Mouse (Mus musculus): ENCODE results near the gene Dennd4c. TPM values are rescaled to one million over a fixed set of nuclear protein-coding genes. Genes with fewer than 3 reads are reported as not detected.

Dennd4c gene
- 2.5 TPM for polyA plus RNA-seq (2012; fragmentation: generic; extraction: Trizol)

GRCm38 (mm10) chr4:86748336-86749291 is at the start of gene Dennd4c:
Dennd4c (plus strand) TSS chr4:86748555.
- Histone ChIP-seq H3K4me2 (ENCODE audit: low read depth) (peak within 1 kb of the TSS; percentile 98), H3K27me3 (ENCODE audit: control insufficient read depth, insufficient read depth, insufficient read length) (no peaks in the 10 kb centered on the region), H3K36me3 (ENCODE audit: control insufficient read depth, insufficient read depth) (no peaks in the 10 kb centered on the region), H3ac (ENCODE audit: control insufficient read depth, insufficient read length) (peak within 1 kb of the TSS; percentile 76), H3K4me3 (peak within 1 kb of the TSS; percentile 63), H3K79me2 (ENCODE audit: control insufficient read depth, insufficient read depth) (peaks cover 46% of the 10 kb centered on the region)
- TF ChIP-seq SRF (IDR thresholded peaks at IDR 0.05; ENCODE audit: control insufficient read depth, insufficient read length, low read depth) (no peak), TCF3 (IDR thresholded peaks at IDR 0.05; ENCODE audit: insufficient read length, low read depth) (no peak), REST (IDR thresholded peaks at IDR 0.05; ENCODE audit: insufficient read depth, insufficient read length) (no peak), POLR2AphosphoS2 (IDR thresholded peaks at IDR 0.05; ENCODE audit: insufficient read length, low read depth) (peak; percentile 77), POLR2A (IDR thresholded peaks at IDR 0.05; ENCODE audit: insufficient read length, low read depth) (peak; percentile 63), MYOG (IDR thresholded peaks at IDR 0.05; ENCODE audit: control insufficient read depth in 1 of 3, insufficient read depth in 1 of 3, insufficient read length in 2 of 3, low read depth in 2 of 3) (peak in 1 of 3 experiments; percentile 5), MYOD1 (IDR thresholded peaks at IDR 0.05; ENCODE audit: control insufficient read depth in 1 of 3, insufficient read length in 2 of 3, low read depth in 2 of 3) (peak in 1 of 3 experiments; percentile 13)

DNA sequence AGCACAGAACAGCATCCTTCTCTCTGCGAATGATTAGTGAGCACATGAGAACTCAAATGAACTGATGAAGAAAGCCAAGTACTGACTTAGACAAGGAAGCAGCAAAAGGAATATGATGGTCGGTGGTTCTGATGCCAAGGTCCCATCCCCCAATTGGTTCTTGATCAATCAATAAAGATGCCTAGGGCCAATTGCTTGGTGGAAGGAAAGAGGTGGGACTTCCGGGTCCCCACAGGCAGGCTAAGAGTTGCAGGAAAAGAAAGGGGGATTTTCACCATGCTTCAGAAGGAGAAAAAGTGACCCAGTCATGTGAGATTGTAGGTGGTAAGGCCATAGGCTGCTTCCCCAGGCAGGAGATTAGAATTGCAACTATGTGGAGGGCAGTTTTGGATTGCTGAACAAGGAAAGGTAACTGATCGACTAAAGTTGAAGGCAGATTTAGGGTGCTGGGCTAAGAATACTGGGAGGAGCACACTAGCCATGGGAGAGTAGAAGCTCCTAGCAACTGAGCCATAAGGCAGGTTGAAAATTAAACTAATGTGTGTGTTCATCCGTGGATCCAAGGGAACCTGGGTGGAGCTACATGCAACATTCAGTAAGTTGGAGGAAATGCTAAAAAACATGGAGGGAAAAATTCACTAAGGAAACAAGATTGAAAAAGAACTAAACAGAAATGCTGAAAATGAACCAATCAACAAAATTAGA is 49.0 kb upstream of the Dennd4c start:
- Histone ChIP-seq H3K4me2 (ENCODE audit: low read depth) (no peak overlapping the region), H3K79me2 (ENCODE audit: control insufficient read depth, insufficient read depth) (no peaks in the 10 kb centered on the region), H3K36me3 (ENCODE audit: control insufficient read depth, insufficient read depth) (no peaks in the 10 kb centered on the region), H3K27me3 (ENCODE audit: control insufficient read depth, insufficient read depth, insufficient read length) (no peaks in the 10 kb centered on the region), H3K4me3 (no peak overlapping the region), H3ac (ENCODE audit: control insufficient read depth, insufficient read length) (no peak overlapping the region)
- TF ChIP-seq TCF3 (IDR thresholded peaks at IDR 0.05; ENCODE audit: insufficient read length, low read depth) (no peak), E2F4 (IDR thresholded peaks at IDR 0.05; ENCODE audit: insufficient read depth) (no peak), USF1 (IDR thresholded peaks at IDR 0.05; ENCODE audit: low read depth) (no peak), CEBPB (IDR thresholded peaks at IDR 0.05; ENCODE audit: insufficient read depth, poor library complexity, severe bottlenecking) (no peak), TCF12 (IDR thresholded peaks at IDR 0.05; ENCODE audit: insufficient read depth, poor library complexity, severe bottlenecking) (no peak), POLR2AphosphoS2 (IDR thresholded peaks at IDR 0.05; ENCODE audit: insufficient read length, low read depth) (no peak), MYOG (IDR thresholded peaks at IDR 0.05; ENCODE audit: control insufficient read depth in 1 of 3, insufficient read depth in 1 of 3, insufficient read length in 2 of 3, low read depth in 2 of 3) (no peak), POLR2A (IDR thresholded peaks at IDR 0.05; ENCODE audit: insufficient read length, low read depth) (no peak), REST (IDR thresholded peaks at IDR 0.05; ENCODE audit: insufficient read depth, insufficient read length) (no peak), MAX (IDR thresholded peaks at IDR 0.05; ENCODE audit: low read depth) (no peak), MYOD1 (IDR thresholded peaks at IDR 0.05; ENCODE audit: control insufficient read depth in 1 of 3, insufficient read length in 2 of 3, low read depth in 2 of 3) (no peak), SRF (IDR thresholded peaks at IDR 0.05; ENCODE audit: control insufficient read depth, insufficient read length, low read depth) (no peak)

- TF ChIP-seq USF1 (IDR thresholded peaks at IDR 0.05; ENCODE audit: low read depth), result no peak
- Histone ChIP-seq H3K4me3 (no peak overlapping the region), H3K36me3 (ENCODE audit: control insufficient read depth, insufficient read depth) (no peaks in the 10 kb centered on the region), H3K27me3 (ENCODE audit: control insufficient read depth, insufficient read depth, insufficient read length) (no peaks in the 10 kb centered on the region), H3K4me2 (ENCODE audit: low read depth) (no peak overlapping the region), H3ac (ENCODE audit: control insufficient read depth, insufficient read length) (no peak overlapping the region), H3K79me2 (ENCODE audit: control insufficient read depth, insufficient read depth) (no peaks in the 10 kb centered on the region)
Observed at GRCm38 (mm10) chr4:86708801-86709200, 39.6 kb upstream of the Dennd4c start.

GRCm38 (mm10) chr4:86710034-86710650 is 38.2 kb upstream of the Dennd4c start:
- no peaks in the 10 kb centered on the region for H3K27me3 ChIP-seq (ENCODE audit: control insufficient read depth, insufficient read depth, insufficient read length)
- no peak overlapping the region for H3ac ChIP-seq (ENCODE audit: control insufficient read depth, insufficient read length)
- H3K36me3 ChIP-seq (ENCODE audit: control insufficient read depth, insufficient read depth), result no peaks in the 10 kb centered on the region
- TF ChIP-seq CEBPB (IDR thresholded peaks at IDR 0.05; ENCODE audit: insufficient read depth, poor library complexity, severe bottlenecking) (no peak), MYOG (IDR thresholded peaks at IDR 0.05; ENCODE audit: control insufficient read depth in 1 of 3, insufficient read depth in 1 of 3, insufficient read length in 2 of 3, low read depth in 2 of 3) (no peak), USF1 (IDR thresholded peaks at IDR 0.05; ENCODE audit: low read depth) (no peak)
- no peak overlapping the region for H3K4me3 ChIP-seq
- H3K4me2 ChIP-seq (ENCODE audit: low read depth), result no peak overlapping the region
- H3K79me2 ChIP-seq (ENCODE audit: control insufficient read depth, insufficient read depth), result no peaks in the 10 kb centered on the region

Data from myocyte (in vitro differentiated cells).